Mouse (Mus musculus): ENCODE data around the gene 1700034J05Rik. TPM values are rescaled to one million over a fixed set of nuclear protein-coding genes. Genes with fewer than 3 reads are reported as not detected.

Gene 1700034J05Rik
- total and polyA plus RNA-seq, 2 experiments = not detected

GRCm38 (mm10) chr6:146963396-146964150 is 9.4 kb upstream of the 1700034J05Rik start:
- WGBS = 95% methylated on average over 6 of the region's 6 CpGs
- TF ChIP-seq POLR2A (IDR thresholded peaks at IDR 0.05; ENCODE audit: extremely low read depth, insufficient read depth, low read length) (no peak), CTCF (IDR thresholded peaks at IDR 0.05; ENCODE audit: low read depth, low read length) (no peak)

GRCm38 (mm10) chr6:146961832-146962481 is 7.7 kb upstream of the 1700034J05Rik start:
- Histone ChIP-seq H3K79me2 (ENCODE audit: control insufficient read depth, insufficient read depth, low read length) (peaks cover 11% of the 10 kb centered on the region; the same call in 1 of the 2 replicates), H3K27me3 (ENCODE audit: control insufficient read depth, insufficient read depth, low read length) (no peaks in the 10 kb centered on the region), H3K4me1 (ENCODE audit: control insufficient read depth, insufficient read depth, low read length) (peaks cover 14% of the 10 kb centered on the region; the same call in 1 of the 2 replicates), H3K36me3 (ENCODE audit: control insufficient read depth, insufficient read depth, low read length) (no peaks in the 10 kb centered on the region), H3K4me3 (ENCODE audit: insufficient read depth, low read depth, low read length) (no peak overlapping the region), H3K27ac (replicated peaks; ENCODE audit: insufficient read depth, low read depth, low read length) (no peak overlapping the region), H3K9ac (ENCODE audit: low read depth, low read length) (no peak overlapping the region)
- TF ChIP-seq CTCF (IDR thresholded peaks at IDR 0.05; ENCODE audit: low read depth, low read length) (no peak), POLR2A (IDR thresholded peaks at IDR 0.05; ENCODE audit: extremely low read depth, insufficient read depth, low read length) (no peak)
- DNase-seq (ENCODE audit: extremely low read depth, low read depth, low spot score) = no peak
- 69% methylated on average over 6 of the region's 6 CpGs for WGBS

More at GRCm38 (mm10) chr6:146963396-146964150, 9.4 kb upstream of the 1700034J05Rik start:
- Histone ChIP-seq H3K27ac (replicated peaks; ENCODE audit: insufficient read depth, low read depth, low read length) (no peak overlapping the region), H3K36me3 (ENCODE audit: control insufficient read depth, insufficient read depth, low read length) (no peaks in the 10 kb centered on the region), H3K4me3 (ENCODE audit: insufficient read depth, low read depth, low read length) (no peak overlapping the region), H3K27me3 (ENCODE audit: control insufficient read depth, insufficient read depth, low read length) (no peaks in the 10 kb centered on the region), H3K9ac (ENCODE audit: low read depth, low read length) (no peak overlapping the region), H3K4me1 (ENCODE audit: control insufficient read depth, insufficient read depth, low read length) (peaks cover 14% of the 10 kb centered on the region; the same call in 1 of the 2 replicates), H3K79me2 (ENCODE audit: control insufficient read depth, insufficient read depth, low read length) (peaks cover 11% of the 10 kb centered on the region; the same call in 1 of the 2 replicates)
- DNase-seq (ENCODE audit: extremely low read depth, low read depth, low spot score) = no peak

GRCm38 (mm10) chr6:146960956-146961355 is 6.7 kb upstream of the 1700034J05Rik start:
- peaks cover 7% of the 10 kb centered on the region; the same call in 1 of the 2 replicates for H3K4me1 ChIP-seq (ENCODE audit: control insufficient read depth, insufficient read depth, low read length)
- no peak for DNase-seq (ENCODE audit: extremely low read depth, low read depth, low spot score)
- H3K27me3 ChIP-seq (ENCODE audit: control insufficient read depth, insufficient read depth, low read length) = no peaks in the 10 kb centered on the region
- 85% methylated on average over 5 of the region's 5 CpGs for WGBS
- TF ChIP-seq POLR2A (IDR thresholded peaks at IDR 0.05; ENCODE audit: extremely low read depth, insufficient read depth, low read length) (no peak), CTCF (IDR thresholded peaks at IDR 0.05; ENCODE audit: low read depth, low read length) (no peak)
- H3K79me2 ChIP-seq (ENCODE audit: control insufficient read depth, insufficient read depth, low read length) = peaks cover 11% of the 10 kb centered on the region; the same call in 1 of the 2 replicates
- no peak overlapping the region for H3K9ac ChIP-seq (ENCODE audit: low read depth, low read length)
- no peak overlapping the region for H3K4me3 ChIP-seq (ENCODE audit: insufficient read depth, low read depth, low read length)
- no peaks in the 10 kb centered on the region for H3K36me3 ChIP-seq (ENCODE audit: control insufficient read depth, insufficient read depth, low read length)
- H3K27ac ChIP-seq (replicated peaks; ENCODE audit: insufficient read depth, low read depth, low read length) = no peak overlapping the region

GRCm38 (mm10) chr6:146959908-146960680 is 5.9 kb upstream of the 1700034J05Rik start:
- Histone ChIP-seq H3K27me3 (ENCODE audit: control insufficient read depth, insufficient read depth, low read length) (no peaks in the 10 kb centered on the region), H3K4me1 (ENCODE audit: control insufficient read depth, insufficient read depth, low read length) (peaks cover 4% of the 10 kb centered on the region; the same call in 1 of the 2 replicates), H3K4me3 (ENCODE audit: insufficient read depth, low read depth, low read length) (no peak overlapping the region), H3K9ac (ENCODE audit: low read depth, low read length) (no peak overlapping the region), H3K79me2 (ENCODE audit: control insufficient read depth, insufficient read depth, low read length) (peaks cover 8% of the 10 kb centered on the region; the same call in 1 of the 2 replicates), H3K36me3 (ENCODE audit: control insufficient read depth, insufficient read depth, low read length) (no peaks in the 10 kb centered on the region), H3K27ac (replicated peaks; ENCODE audit: insufficient read depth, low read depth, low read length) (no peak overlapping the region; the same call in 1 of the 2 replicates)
- 27% methylated on average over 9 of the region's 9 CpGs for WGBS
- no peak for TF ChIP-seq CTCF (IDR thresholded peaks at IDR 0.05; ENCODE audit: low read depth, low read length)
- TF ChIP-seq POLR2A (IDR thresholded peaks at IDR 0.05; ENCODE audit: extremely low read depth, insufficient read depth, low read length) = no peak
- DNase-seq (ENCODE audit: extremely low read depth, low read depth, low spot score) = peak; percentile 94

- H3K4me3 ChIP-seq (ENCODE audit: insufficient read depth, low read depth, low read length) = no peak overlapping the region
- WGBS = 91% methylated on average over 1 of the region's 1 CpGs
- DNase-seq (ENCODE audit: extremely low read depth, low read depth, low spot score) = no peak
- H3K9ac ChIP-seq (ENCODE audit: low read depth, low read length) = no peak overlapping the region
- H3K36me3 ChIP-seq (ENCODE audit: control insufficient read depth, insufficient read depth, low read length) = no peaks in the 10 kb centered on the region
- TF ChIP-seq CTCF (IDR thresholded peaks at IDR 0.05; ENCODE audit: low read depth, low read length) = no peak
- TF ChIP-seq POLR2A (IDR thresholded peaks at IDR 0.05; ENCODE audit: extremely low read depth, insufficient read depth, low read length) = no peak
- no peak overlapping the region for H3K27ac ChIP-seq (replicated peaks; ENCODE audit: insufficient read depth, low read depth, low read length)
- peaks cover 8% of the 10 kb centered on the region; the same call in 1 of the 2 replicates for H3K79me2 ChIP-seq (ENCODE audit: control insufficient read depth, insufficient read depth, low read length)
- H3K27me3 ChIP-seq (ENCODE audit: control insufficient read depth, insufficient read depth, low read length) = no peaks in the 10 kb centered on the region
- peaks cover 4% of the 10 kb centered on the region; the same call in 1 of the 2 replicates for H3K4me1 ChIP-seq (ENCODE audit: control insufficient read depth, insufficient read depth, low read length)
Observed at GRCm38 (mm10) chr6:146958694-146959093, 4.5 kb upstream of the 1700034J05Rik start.
